Mouse (Mus musculus) brain, embryonic 14.5 days (tissue): ENCODE results near the gene Edem2. TPM values are rescaled to one million over a fixed set of nuclear protein-coding genes. Genes with fewer than 3 reads are reported as not detected.

Source experiments
- DNase-seq: peaks from one replicate; pipeline ENCODE4 v3.0.0-alpha.2; 2011; ENCODE audit warnings: low read depth
- CTCF ChIP-seq: fragments of 200-500 bp; IDR thresholded peaks from 2 replicates; pipeline ENCODE4 v1.5.1; 2012; ENCODE audit warnings: inconsistent platforms, mild to moderate bottlenecking, moderate library complexity, borderline replicate concordance; ENCODE audit not compliant: insufficient read depth, insufficient read length; ENCODE audit errors: extremely low read depth
- POLR2A ChIP-seq: fragments of 200-500 bp; IDR thresholded peaks from 2 replicates; pipeline ENCODE4 v1.6.1; 2012; ENCODE audit warnings: mild to moderate bottlenecking, inconsistent platforms, borderline replicate concordance; ENCODE audit not compliant: poor library complexity, insufficient read depth, insufficient read length, severe bottlenecking; ENCODE audit errors: extremely low read depth
- polyA plus RNA-seq: library from polyadenylated mRNA; depleted of rRNA; stranded (reverse); fragments of >200 nt; gene quantifications from 2 replicates; pipeline ENCODE4 v1.2.3, GENCODE M21; 2012; rRNA removed

Edem2 gene
- polyA plus RNA-seq, 1 experiment = 58.4 TPM

DNA sequence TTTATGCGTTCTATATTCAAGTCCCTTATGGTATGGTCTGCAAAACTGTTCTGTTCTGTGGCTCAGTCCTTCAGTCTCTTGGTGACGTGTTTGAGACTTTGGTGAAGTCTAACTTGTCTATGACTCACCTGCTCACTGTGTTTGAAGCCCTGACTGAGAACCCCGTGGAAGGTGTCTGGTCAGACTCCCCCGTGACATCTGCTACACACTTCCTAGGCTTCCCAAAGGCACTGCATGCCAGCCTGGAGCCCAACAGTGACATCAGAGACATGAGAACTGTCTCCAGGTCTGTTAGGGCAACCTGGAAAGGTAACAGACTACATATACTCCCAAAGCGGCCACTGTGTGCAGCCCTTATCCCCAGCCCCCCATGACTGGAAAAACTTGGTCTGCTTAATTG is 76.7 kb downstream of the Edem2 start:
- no peak for DNase-seq
- TF ChIP-seq CTCF (no peak), POLR2A (no peak)

Other genes starting within 250 kb of the Edem2 start
- gene Acss2, start 211.5 kb downstream of the Edem2 start, polyA plus RNA-seq = 26.5 and 29.5 TPM in 2 replicates
- 160 and 237 TPM in 2 replicates for gene Ggt7, start 211.2 kb downstream of the Edem2 start, polyA plus RNA-seq
- gene Gss, start 136.7 kb downstream of the Edem2 start, polyA plus RNA-seq = 10.1 and 11.8 TPM in 2 replicates
- gene Myh7b, start 118.3 kb downstream of the Edem2 start, polyA plus RNA-seq = 0.48 and 0.53 TPM in 2 replicates
- 202 TPM in 2 replicates for gene Trpc4ap, start 37.1 kb downstream of the Edem2 start, polyA plus RNA-seq
- gene Gm17581, start 6.4 kb upstream of the Edem2 start, polyA plus RNA-seq = not detected in 2 replicates
- gene Procr, start 21.6 kb upstream of the Edem2 start, polyA plus RNA-seq = 2.4 and 3.1 TPM in 2 replicates
- 65.2 and 81.3 TPM in 2 replicates for gene Mmp24, start 45.9 kb upstream of the Edem2 start, polyA plus RNA-seq
- 21.5 and 26.5 TPM in 2 replicates for gene BC029722, start 90.0 kb upstream of the Edem2 start, polyA plus RNA-seq
- 88.8 and 100.0 TPM in 2 replicates for gene Eif6, start 97.5 kb upstream of the Edem2 start, polyA plus RNA-seq
- 0.04 TPM in 2 replicates for gene Fam83c, start 105.4 kb upstream of the Edem2 start, polyA plus RNA-seq
- 40.4 and 44.9 TPM in 2 replicates for gene Uqcc1, start 200.8 kb upstream of the Edem2 start, polyA plus RNA-seq
- gene Gm15557, start 211.3 kb upstream of the Edem2 start, polyA plus RNA-seq = not detected in 2 replicates
- gene Gdf5, start 215.9 kb upstream of the Edem2 start, polyA plus RNA-seq = 1.4 and 1.7 TPM in 2 replicates
- 16.0 and 23.7 TPM in 2 replicates for gene Cep250, start 227.0 kb upstream of the Edem2 start, polyA plus RNA-seq